ENCODE assay signal across 8 mouse cellular contexts in the genomic region with DNA sequence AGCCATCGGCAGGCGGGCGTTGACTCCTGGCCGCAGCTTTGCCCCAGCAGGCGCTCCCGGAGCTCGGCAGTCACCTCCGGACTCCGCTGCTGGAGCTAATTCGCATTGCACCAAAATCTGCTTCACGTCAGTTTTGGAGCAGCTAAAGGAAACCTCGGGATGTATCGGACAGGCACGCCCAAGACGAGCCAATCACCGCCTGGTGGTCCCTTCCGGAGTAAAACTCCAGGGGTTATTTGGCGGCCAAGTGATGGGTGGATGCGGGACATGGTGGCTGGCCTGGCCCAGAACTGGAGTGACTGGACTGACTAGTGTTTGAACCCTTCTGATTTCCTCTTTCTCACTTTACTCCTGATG. TPM values are rescaled to one million over a fixed set of nuclear protein-coding genes. Genes with fewer than 3 reads are reported as not detected.
DNase-seq lines count a peak whose midpoint lies in the region; ATAC-seq and TF ChIP-seq lines count a peak whose summit lies in the region.

No protein-coding gene starts in this region.

- H3K27ac ChIP-seq in heart, embryonic 11.5 days (ENCODE audit: low read depth, low read length): no peak overlapping the region
- no peak overlapping the region for H3K27ac ChIP-seq in MEL (ENCODE audit: control insufficient read depth, low read depth, low read length)
- H3K27ac ChIP-seq in heart, embryonic 14.5 days (replicated peaks in 1 of 2; ENCODE audit: control insufficient read depth in 1 of 2, insufficient read depth in 1 of 2, low read depth in 2 of 2, low read length in 2 of 2): no peak overlapping the region
- H3K27ac ChIP-seq in liver, postnatal 0 days (ENCODE audit: low read depth): no peak overlapping the region

- no peak for ATAC-seq in heart, embryonic 11.5 days (replicated peaks; ENCODE audit: insufficient number of reproducible peaks, low FRiP score, low TSS enrichment)
- no peak; the same call in 1 of the 2 replicates for ATAC-seq in heart, embryonic 14.5 days (ENCODE audit: insufficient number of reproducible peaks, insufficient read depth, low FRiP score, low read depth)
- ATAC-seq in liver, postnatal 0 days: 0 out of 2 replicates have a peak, but pooled peaks have one; percentile 1

- DNase-seq in heart, adult 18-20 months: no peak
- DNase-seq in MEL (ENCODE audit: low read depth, low spot score): no peak
- no peak for DNase-seq in liver, postnatal 0 days
- no peak for DNase-seq in embryo, embryonic 10.5 days (ENCODE audit: low spot score)
- no peak for DNase-seq in adrenal gland, adult 2 months
- DNase-seq in right cerebral cortex, postnatal 4 days: no peak

- H3K36me3 ChIP-seq in heart, embryonic 11.5 days (ENCODE audit: control insufficient read depth, insufficient read depth, low read length): no peaks in the 10 kb centered on the region
- H3K36me3 ChIP-seq in MEL (ENCODE audit: control insufficient read depth in 1 of 2, insufficient read depth in 2 of 2, low read length in 2 of 2): peaks cover 0 to 2% of the 10 kb centered on the region in 2 experiments; a peak in 2 of 4 replicates
- no peaks in the 10 kb centered on the region for H3K36me3 ChIP-seq in heart, embryonic 14.5 days (ENCODE audit: control insufficient read depth, insufficient read depth, low read length)
- H3K36me3 ChIP-seq in liver, postnatal 0 days (replicated peaks; ENCODE audit: insufficient read depth, low read length): no peaks in the 10 kb centered on the region

- peaks cover 16% of the 10 kb centered on the region for H3K27me3 ChIP-seq in heart, embryonic 11.5 days (ENCODE audit: control insufficient read depth, insufficient read depth, low read length)
- no peaks in the 10 kb centered on the region for H3K27me3 ChIP-seq in MEL (ENCODE audit: control insufficient read depth in 1 of 2, insufficient read depth in 2 of 2, low read length in 2 of 2)
- peaks cover 23% of the 10 kb centered on the region for H3K27me3 ChIP-seq in heart, embryonic 14.5 days (ENCODE audit: control insufficient read depth, insufficient read depth, low read length)
- H3K27me3 ChIP-seq in liver, postnatal 0 days (ENCODE audit: insufficient read depth, low read length): no peaks in the 10 kb centered on the region

- peak overlapping the region; percentile 58; the same call in 1 of the 2 replicates for H3K9ac ChIP-seq in heart, embryonic 11.5 days (ENCODE audit: low read depth, low read length)
- peak overlapping the region; percentile 85 for H3K9ac ChIP-seq in MEL (ENCODE audit: control insufficient read depth, low read depth, low read length, poor library complexity, severe bottlenecking)
- H3K9ac ChIP-seq in heart, embryonic 14.5 days (ENCODE audit: low read length): peak overlapping the region; percentile 72
- peak overlapping the region; percentile 68 for H3K9ac ChIP-seq in liver, postnatal 0 days (replicated peaks)

- no peak for TF ChIP-seq POLR2A in MEL (IDR thresholded peaks at IDR 0.05; ENCODE audit: control insufficient read depth in 1 of 2, insufficient read depth in 1 of 2, low read depth in 1 of 2, low read length in 2 of 2, poor library complexity in 1 of 2)

- peak overlapping the region; percentile 74 for H3K4me3 ChIP-seq in heart, embryonic 11.5 days (ENCODE audit: low read depth, low read length)
- peak overlapping the region; percentile 76 to 98 for H3K4me3 ChIP-seq in MEL (ENCODE audit: control insufficient read depth in 1 of 2, insufficient read depth in 1 of 2, low read depth in 2 of 2, low read length in 2 of 2)
- peak overlapping the region; percentile 79 to 81 for H3K4me3 ChIP-seq in heart, embryonic 14.5 days (ENCODE audit: control insufficient read depth in 1 of 2, insufficient read depth in 1 of 2, low read depth in 1 of 2, low read length in 2 of 2)
- peak overlapping the region; percentile 69 for H3K4me3 ChIP-seq in liver, postnatal 0 days (ENCODE audit: low read depth, low read length)

- H3K9me3 ChIP-seq in heart, embryonic 11.5 days (replicated peaks; ENCODE audit: control insufficient read depth, low read length): no peaks in the 10 kb centered on the region
- no peaks in the 10 kb centered on the region for H3K9me3 ChIP-seq in MEL (replicated peaks; ENCODE audit: insufficient read depth, low read length)
- peaks cover 6% of the 10 kb centered on the region for H3K9me3 ChIP-seq in heart, embryonic 14.5 days (ENCODE audit: control insufficient read depth, low read length)
- 0 out of 2 replicates have a peak, but pooled peaks cover 3% of the 10 kb centered on the region for H3K9me3 ChIP-seq in liver, postnatal 0 days (ENCODE audit: low read length)

- TF ChIP-seq CTCF in MEL (IDR thresholded peaks at IDR 0.05 in 2 of 3, conservative IDR thresholded peaks at IDR 0.05 in 1 of 3; ENCODE audit: control insufficient read depth in 1 of 3, insufficient read depth in 1 of 3, low read depth in 2 of 3, low read length in 3 of 3, poor library complexity in 1 of 3, severe bottlenecking in 1 of 3): no peak
- no peak for TF ChIP-seq CTCF in liver, postnatal 0 days (IDR thresholded peaks at IDR 0.05; ENCODE audit: low read depth)

- TF ChIP-seq EP300 in MEL (IDR thresholded peaks at IDR 0.05; ENCODE audit: low read depth in 1 of 2, low read length in 2 of 2): no peak
- no peak for TF ChIP-seq EP300 in liver, postnatal 0 days (IDR thresholded peaks at IDR 0.05; ENCODE audit: low read depth)

- H3K79me2 ChIP-seq in MEL (ENCODE audit: control insufficient read depth, insufficient read depth, low read length, poor library complexity): peaks cover 6% of the 10 kb centered on the region

- WGBS in heart, embryonic 11.5 days (ENCODE audit: insufficient replicate concordance): 1% methylated on average over 19 of the region's 19 CpGs
- WGBS in heart, embryonic 14.5 days: 1% methylated on average over 19 of the region's 19 CpGs
- WGBS in liver, postnatal 0 days (ENCODE audit: insufficient replicate concordance): under 1% methylated on average over 19 of the region's 19 CpGs

- H3K4me1 ChIP-seq in heart, embryonic 11.5 days (ENCODE audit: control insufficient read depth, insufficient read depth, low read length): peaks cover 9% of the 10 kb centered on the region; the same call in 1 of the 2 replicates
- H3K4me1 ChIP-seq in MEL (ENCODE audit: control insufficient read depth in 1 of 2, insufficient read depth in 2 of 2, low read length in 2 of 2): peaks cover 0 to 10% of the 10 kb centered on the region in 2 experiments; a peak in 1 of 4 replicates
- H3K4me1 ChIP-seq in heart, embryonic 14.5 days (ENCODE audit: control insufficient read depth in 2 of 2, insufficient read depth in 2 of 2, low read length in 2 of 2): peaks cover 6 to 8% of the 10 kb centered on the region in 2 experiments; a peak in 3 of 4 replicates
- peaks cover 14% of the 10 kb centered on the region for H3K4me1 ChIP-seq in liver, postnatal 0 days (ENCODE audit: insufficient read depth)

- H3K4me2 ChIP-seq in heart, embryonic 11.5 days: peak overlapping the region; percentile 100
- H3K4me2 ChIP-seq in heart, embryonic 14.5 days (ENCODE audit: low read length): peak overlapping the region; percentile 99
- peak overlapping the region; percentile 92 for H3K4me2 ChIP-seq in liver, postnatal 0 days (ENCODE audit: low read depth, low read length)

- TF ChIP-seq RAD21 in MEL (IDR thresholded peaks at IDR 0.05; ENCODE audit: low read depth, low read length): no peak

TF ChIP-seq in MEL, 35 proteins besides CTCF, POLR2A, EP300 and RAD21:
- TF ChIP-seq NRF1 (IDR thresholded peaks at IDR 0.05; ENCODE audit: insufficient read depth, low read depth, low read length, poor library complexity, severe bottlenecking): no peak

RNA-seq across cellular contexts. Expression of gene Camk1d, which starts 0.7 kb away (rescaled TPM):
- polyA plus RNA-seq in heart, embryonic 11.5 days (2014; fragmentation: Nextera tagmentation; extraction: Ambion mirVana): 1.4 and 2.9 TPM in 2 replicates
- total RNA-seq in heart, adult 18-20 months (2021): 1 to 10 TPM; 3.9 to 4.8 TPM
- 2.9 and 3.7 TPM in 2 replicates for total RNA-seq in MEL (2012; rRNA removed)
- 1 to 10 TPM in 1 of 2 experiments, not detected in 1; 4.4 TPM for polyA plus RNA-seq in MEL (2012; ENCODE audit: insufficient read depth in 1 of 2, insufficient read length in 2 of 2, low read depth in 1 of 2, low replicate concordance in 2 of 2, missing spikeins in 1 of 2)
- polyA plus RNA-seq in heart, embryonic 14.5 days (2014; fragmentation: Nextera tagmentation; extraction: Ambion mirVana): 3.4 and 5.6 TPM in 2 replicates
- polyA plus RNA-seq in liver, postnatal 0 days (2015; fragmentation: Nextera tagmentation; extraction: Ambion mirVana): 2.0 and 2.2 TPM in 2 replicates
- 1 to 10 TPM; 4.8 to 7.6 TPM for total RNA-seq in adrenal gland, adult 2 months (2021)
- polyA plus RNA-seq in adrenal gland, adult 2 months (2012; rRNA removed): 3.3 and 4.5 TPM in 2 replicates
